Mouse (Mus musculus): ENCODE results near the gene Acbd6. TPM values are rescaled to one million over a fixed set of nuclear protein-coding genes. Genes with fewer than 3 reads are reported as not detected.

Gene Acbd6
- polyA plus RNA-seq, 1 experiment, result 68.3 TPM

DNA sequence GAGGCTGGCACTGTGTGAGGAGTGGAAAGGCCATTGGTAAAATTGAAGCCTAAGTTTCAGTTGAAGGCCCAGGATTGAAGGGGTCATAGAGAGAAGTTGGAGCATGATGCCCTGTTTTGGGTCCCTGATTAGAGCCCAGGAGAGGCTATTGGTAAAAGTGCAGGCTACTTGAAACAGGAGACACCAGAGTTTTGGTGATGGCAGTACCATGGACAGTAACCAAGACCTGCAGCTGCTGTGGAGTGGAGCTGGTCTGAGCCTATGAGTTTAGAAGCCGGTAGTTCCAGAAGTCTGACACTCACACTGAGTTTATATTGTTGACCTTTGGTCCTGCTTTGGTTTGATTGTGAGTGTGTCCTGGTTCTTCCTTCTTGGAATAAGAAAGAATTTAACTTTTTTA lies 36.2 kb downstream of the Acbd6 start:
- no peak overlapping the region for H3K4me3 ChIP-seq (ENCODE audit: insufficient read depth, low read depth, low read length)

DNA sequence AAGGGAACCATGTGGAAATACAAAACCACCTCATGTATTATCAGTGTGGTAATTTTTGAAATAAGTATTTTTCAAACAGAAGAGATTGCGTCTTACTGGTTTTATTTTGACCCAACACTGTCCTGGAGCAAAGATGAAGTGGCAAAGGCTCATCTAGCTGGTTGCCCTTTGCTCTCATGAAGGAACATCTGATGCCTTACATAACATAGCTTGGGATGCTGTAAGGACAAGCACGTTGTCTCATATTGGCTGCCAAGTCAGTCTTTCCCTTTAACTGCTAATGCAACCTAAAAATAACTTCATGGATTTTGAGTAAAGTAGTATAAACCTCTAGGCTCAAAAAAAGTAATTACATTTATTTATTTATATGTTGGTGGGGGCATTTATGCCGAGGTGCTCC lies 38.7 kb downstream of the Acbd6 start:
- no peak overlapping the region for H3K27ac ChIP-seq (replicated peaks; ENCODE audit: low read depth, low read length)
- peaks cover 2% of the 10 kb centered on the region; the same call in 1 of the 2 replicates for H3K4me1 ChIP-seq (ENCODE audit: control insufficient read depth, insufficient read depth, insufficient read length, low read length)
- no peak overlapping the region for H3K4me3 ChIP-seq (ENCODE audit: insufficient read depth, low read depth, low read length)

More for the DNA sequence above, 36.2 kb downstream of the Acbd6 start:
- peaks cover 2% of the 10 kb centered on the region; the same call in 1 of the 2 replicates for H3K4me1 ChIP-seq (ENCODE audit: control insufficient read depth, insufficient read depth, insufficient read length, low read length)
- H3K27ac ChIP-seq (replicated peaks; ENCODE audit: low read depth, low read length), result no peak overlapping the region

DNA sequence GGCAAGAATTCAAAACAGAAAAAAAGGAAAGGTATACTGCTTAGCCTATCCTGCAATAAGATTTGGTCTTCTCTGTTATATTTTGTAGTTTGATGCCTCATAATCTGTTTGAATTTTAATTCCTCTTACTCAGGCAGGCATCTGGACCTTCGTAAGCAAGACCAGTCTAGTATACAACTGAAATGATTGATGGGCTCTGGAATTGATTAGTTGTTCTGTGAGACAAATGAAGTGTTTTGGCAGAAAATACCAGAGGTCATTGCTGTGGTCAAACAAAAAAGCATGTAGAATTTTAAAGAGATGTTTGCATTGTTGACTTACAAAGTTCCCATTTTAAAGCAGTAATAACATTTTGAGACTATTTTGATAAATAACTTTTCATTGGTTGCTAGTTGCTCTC lies 46.8 kb downstream of the Acbd6 start:
- Histone ChIP-seq H3K4me1 (ENCODE audit: control insufficient read depth, insufficient read depth, insufficient read length, low read length) (no peaks in the 10 kb centered on the region; the same call in 1 of the 2 replicates), H3K27ac (replicated peaks; ENCODE audit: low read depth, low read length) (no peak overlapping the region), H3K4me3 (ENCODE audit: insufficient read depth, low read depth, low read length) (no peak overlapping the region)

GRCm38 (mm10) chr1:155605391-155606155 lies 47.7 kb downstream of the Acbd6 start:
- H3K4me1 ChIP-seq (ENCODE audit: control insufficient read depth, insufficient read depth, insufficient read length, low read length), result no peaks in the 10 kb centered on the region; the same call in 1 of the 2 replicates
- no peak overlapping the region for H3K4me3 ChIP-seq (ENCODE audit: insufficient read depth, low read depth, low read length)
- H3K27ac ChIP-seq (replicated peaks; ENCODE audit: low read depth, low read length), result no peak overlapping the region

DNA sequence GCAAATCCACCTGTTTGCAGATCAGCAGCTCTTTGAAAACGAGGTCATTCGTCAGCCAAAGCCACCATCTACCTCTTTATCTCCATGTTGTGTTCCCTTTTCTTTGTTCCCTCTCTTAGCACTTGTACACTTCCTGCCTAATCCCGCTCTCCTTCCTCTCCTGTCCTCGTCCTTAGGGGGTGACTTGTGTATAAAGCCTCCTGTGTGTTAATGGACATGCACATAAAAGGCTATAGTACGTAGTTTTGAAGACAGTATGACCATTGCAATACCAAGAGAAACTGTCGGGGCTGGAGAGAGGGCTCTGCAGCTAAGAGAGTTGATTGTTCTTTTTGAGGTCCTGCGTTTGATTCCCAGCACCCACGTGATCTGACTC lies 48.2 kb downstream of the Acbd6 start:
- no peak overlapping the region for H3K27ac ChIP-seq (replicated peaks; ENCODE audit: low read depth, low read length)
- H3K4me3 ChIP-seq (ENCODE audit: insufficient read depth, low read depth, low read length), result no peak overlapping the region
- H3K4me1 ChIP-seq (ENCODE audit: control insufficient read depth, insufficient read depth, insufficient read length, low read length), result no peaks in the 10 kb centered on the region; the same call in 1 of the 2 replicates

DNA sequence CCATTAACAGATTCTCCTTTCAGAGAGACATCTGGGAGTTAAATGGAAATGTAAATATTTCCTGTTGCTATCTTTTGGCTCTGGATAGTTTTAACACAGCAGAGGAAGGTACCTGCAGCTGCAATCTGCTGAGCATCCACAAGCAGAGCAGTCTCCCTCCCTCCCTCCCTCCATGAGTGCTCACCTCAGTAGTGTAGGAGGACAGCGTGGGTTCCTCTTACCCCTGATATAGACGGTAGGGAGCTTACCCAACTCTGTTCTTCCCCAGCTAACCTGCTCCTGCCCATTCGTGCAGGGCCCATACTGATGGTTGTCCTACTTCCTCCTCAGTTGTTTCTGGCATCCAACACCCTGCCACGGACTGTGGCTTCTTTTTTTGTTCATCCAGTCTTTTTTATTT lies 50.6 kb downstream of the Acbd6 start:
- Histone ChIP-seq H3K27ac (replicated peaks; ENCODE audit: low read depth, low read length) (no peak overlapping the region), H3K4me3 (ENCODE audit: insufficient read depth, low read depth, low read length) (no peak overlapping the region)

DNA sequence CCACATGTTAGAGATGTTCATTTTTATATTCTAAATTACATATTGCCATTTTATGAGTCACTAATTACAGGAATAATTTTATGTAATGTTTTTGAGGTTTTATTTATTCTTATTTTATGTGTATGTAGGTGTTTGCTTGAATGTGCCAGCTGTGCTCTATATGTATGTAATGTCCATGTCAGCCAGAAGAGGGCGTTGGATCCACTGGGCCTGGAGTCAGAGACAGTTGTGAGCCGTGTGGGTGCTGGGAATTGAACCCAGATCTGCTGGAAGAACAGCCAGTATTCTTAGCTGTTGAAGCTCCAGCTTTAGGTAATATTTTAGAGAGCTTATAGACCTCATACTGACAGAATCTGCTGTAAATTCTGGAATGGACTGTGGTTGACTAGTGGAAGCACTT lies 56.5 kb downstream of the Acbd6 start:
- H3K27ac ChIP-seq (replicated peaks; ENCODE audit: low read depth, low read length), result no peak overlapping the region
- peaks cover 3% of the 10 kb centered on the region; the same call in 1 of the 2 replicates for H3K4me1 ChIP-seq (ENCODE audit: control insufficient read depth, insufficient read depth, insufficient read length, low read length)
- no peak overlapping the region for H3K4me3 ChIP-seq (ENCODE audit: insufficient read depth, low read depth, low read length)

More for the DNA sequence above, 50.6 kb downstream of the Acbd6 start:
- H3K4me1 ChIP-seq (ENCODE audit: control insufficient read depth, insufficient read depth, insufficient read length, low read length), result no peaks in the 10 kb centered on the region; the same call in 1 of the 2 replicates

GRCm38 (mm10) chr1:155621075-155621474 lies 63.2 kb downstream of the Acbd6 start:
- Histone ChIP-seq H3K27ac (replicated peaks; ENCODE audit: low read depth, low read length) (no peak overlapping the region), H3K4me1 (ENCODE audit: control insufficient read depth, insufficient read depth, insufficient read length, low read length) (no peaks in the 10 kb centered on the region), H3K4me3 (ENCODE audit: insufficient read depth, low read depth, low read length) (no peak overlapping the region)

DNA sequence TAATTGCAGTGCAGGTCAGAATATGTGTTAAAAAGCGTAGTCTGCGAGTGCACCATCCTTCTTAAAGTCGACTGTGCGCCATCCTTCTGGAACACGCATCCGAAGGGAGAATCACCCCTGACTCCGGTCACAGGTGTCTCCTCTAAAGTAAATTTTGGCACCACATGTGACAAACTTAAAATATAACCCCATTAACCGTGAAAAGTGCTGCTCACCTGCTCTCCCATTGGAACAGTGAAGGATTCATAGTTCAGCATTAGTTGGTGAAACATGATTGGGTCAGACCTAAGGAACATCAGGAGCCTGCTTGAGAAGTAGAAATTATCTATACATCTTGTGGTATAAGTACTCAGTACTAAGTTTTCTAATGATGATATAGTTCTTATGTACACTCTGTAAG lies 65.3 kb downstream of the Acbd6 start:
- Histone ChIP-seq H3K4me1 (ENCODE audit: control insufficient read depth, insufficient read depth, insufficient read length, low read length) (no peaks in the 10 kb centered on the region), H3K4me3 (ENCODE audit: insufficient read depth, low read depth, low read length) (no peak overlapping the region), H3K27ac (replicated peaks; ENCODE audit: low read depth, low read length) (no peak overlapping the region)

DNA sequence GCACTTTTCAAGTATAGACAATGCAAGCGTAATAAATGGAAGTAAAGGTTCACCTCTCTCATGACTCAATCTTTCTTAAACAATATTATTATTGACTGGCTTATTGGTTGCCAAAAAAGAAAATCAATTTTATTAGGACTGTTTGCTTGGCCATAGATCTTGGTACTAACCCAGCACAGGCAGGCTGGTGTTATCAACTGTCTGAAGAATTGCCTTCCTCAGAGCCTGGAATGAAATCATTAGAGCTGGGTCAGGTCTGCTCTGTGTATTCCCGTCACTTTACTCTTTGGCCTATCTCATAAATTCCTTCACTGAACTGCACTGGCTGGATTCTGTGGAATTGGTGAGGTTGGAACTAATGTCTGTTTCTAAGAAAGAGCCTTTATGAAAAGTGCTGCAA lies 69.8 kb downstream of the Acbd6 start:
- no peak overlapping the region for H3K27ac ChIP-seq (replicated peaks; ENCODE audit: low read depth, low read length)
- no peaks in the 10 kb centered on the region for H3K4me1 ChIP-seq (ENCODE audit: control insufficient read depth, insufficient read depth, insufficient read length, low read length)
- H3K4me3 ChIP-seq (ENCODE audit: insufficient read depth, low read depth, low read length), result no peak overlapping the region

GRCm38 (mm10) chr1:155636648-155637047 lies 78.7 kb downstream of the Acbd6 start:
- Histone ChIP-seq H3K4me1 (ENCODE audit: control insufficient read depth, insufficient read depth, insufficient read length, low read length) (no peaks in the 10 kb centered on the region), H3K4me3 (ENCODE audit: insufficient read depth, low read depth, low read length) (no peak overlapping the region), H3K27ac (replicated peaks; ENCODE audit: low read depth, low read length) (no peak overlapping the region)

GRCm38 (mm10) chr1:155645816-155646215 lies 87.9 kb downstream of the Acbd6 start:
- H3K4me3 ChIP-seq (ENCODE audit: insufficient read depth, low read depth, low read length), result no peak overlapping the region
- no peak overlapping the region for H3K27ac ChIP-seq (replicated peaks; ENCODE audit: low read depth, low read length)
- no peaks in the 10 kb centered on the region for H3K4me1 ChIP-seq (ENCODE audit: control insufficient read depth, insufficient read depth, insufficient read length, low read length)

- H3K27ac ChIP-seq (replicated peaks; ENCODE audit: low read depth, low read length), result no peak overlapping the region
- no peak overlapping the region for H3K4me3 ChIP-seq (ENCODE audit: insufficient read depth, low read depth, low read length)
- no peaks in the 10 kb centered on the region for H3K4me1 ChIP-seq (ENCODE audit: control insufficient read depth, insufficient read depth, insufficient read length, low read length)
These were observed 88.7 kb downstream of the Acbd6 start for GRCm38 (mm10) chr1:155646345-155647307.

DNA sequence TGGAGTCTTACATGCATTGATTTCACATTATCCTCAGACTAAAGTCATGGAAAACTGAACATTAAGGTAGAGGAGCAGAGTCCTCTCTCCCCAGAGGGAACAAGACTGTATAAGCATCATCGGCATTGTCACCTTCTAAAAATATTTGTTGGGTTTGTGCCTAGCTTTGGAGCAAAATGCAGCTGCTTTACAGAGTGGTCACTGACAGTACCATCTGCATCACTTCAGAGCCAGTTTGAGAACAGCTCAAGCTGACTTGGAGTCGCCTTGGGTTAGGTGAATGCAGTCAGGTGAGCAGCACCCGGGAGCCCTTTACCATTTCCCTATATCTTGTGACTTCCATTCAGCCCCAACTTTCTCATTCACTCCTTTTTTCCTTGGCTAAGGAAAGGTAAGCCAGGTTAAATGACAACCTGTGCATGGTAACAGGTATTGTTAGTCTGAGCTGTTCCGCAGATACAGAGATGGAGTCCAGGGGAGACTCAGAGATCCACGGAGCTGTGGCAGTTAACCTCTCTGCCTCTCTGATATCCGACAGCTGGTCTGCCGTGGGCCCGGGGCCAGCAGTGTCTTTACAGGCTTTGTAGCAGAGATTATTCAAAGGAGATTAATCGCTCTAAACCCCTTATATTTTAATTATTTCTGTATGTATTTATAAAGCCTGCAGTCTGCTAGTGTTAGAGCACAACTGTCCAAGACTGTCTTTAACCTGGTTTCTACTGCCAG lies 92.4 kb downstream of the Acbd6 start:
- Histone ChIP-seq H3K27ac (replicated peaks; ENCODE audit: low read depth, low read length) (no peak overlapping the region), H3K4me3 (ENCODE audit: insufficient read depth, low read depth, low read length) (no peak overlapping the region)

DNA sequence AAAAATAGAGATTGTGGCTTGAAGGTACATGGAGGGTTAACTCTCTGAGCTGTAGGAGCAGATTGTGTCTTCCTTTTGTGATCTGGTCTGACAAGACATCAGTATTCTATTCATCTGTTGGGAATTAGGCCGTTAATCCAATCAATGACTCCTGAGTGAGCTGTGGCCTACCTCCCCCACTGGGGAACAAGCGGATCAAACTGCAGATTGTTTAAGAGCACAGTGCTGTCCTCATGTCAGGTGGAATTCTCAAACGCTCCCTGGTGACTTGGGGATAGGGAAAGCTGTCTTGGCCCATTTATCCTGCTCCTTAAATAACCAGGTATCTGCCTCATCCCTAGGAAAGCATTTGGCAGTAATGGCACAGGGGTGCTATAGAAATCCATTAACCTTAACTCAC lies 97.0 kb downstream of the Acbd6 start:
- Histone ChIP-seq H3K4me3 (ENCODE audit: insufficient read depth, low read depth, low read length) (no peak overlapping the region), H3K27ac (replicated peaks; ENCODE audit: low read depth, low read length) (no peak overlapping the region), H3K4me1 (ENCODE audit: control insufficient read depth, insufficient read depth, insufficient read length, low read length) (no peaks in the 10 kb centered on the region)

More for the DNA sequence above, 92.4 kb downstream of the Acbd6 start:
- H3K4me1 ChIP-seq (ENCODE audit: control insufficient read depth, insufficient read depth, insufficient read length, low read length), result no peaks in the 10 kb centered on the region

Data from brown adipose tissue, adult 24 weeks (tissue).